Mouse (Mus musculus) cerebellum, adult 9-11 months (tissue): ENCODE measurements at regions not wholly inside any gene's neighbourhood (a gene's known extent, or its start where the extent isn't known, plus 50 kb on each side); places are given as distances from the start of the nearest gene placed in this dataset.

ENCODE experiments used
- DNase-seq: peaks from one replicate; pipeline ENCODE4 v3.0.0; 2022

DNA sequence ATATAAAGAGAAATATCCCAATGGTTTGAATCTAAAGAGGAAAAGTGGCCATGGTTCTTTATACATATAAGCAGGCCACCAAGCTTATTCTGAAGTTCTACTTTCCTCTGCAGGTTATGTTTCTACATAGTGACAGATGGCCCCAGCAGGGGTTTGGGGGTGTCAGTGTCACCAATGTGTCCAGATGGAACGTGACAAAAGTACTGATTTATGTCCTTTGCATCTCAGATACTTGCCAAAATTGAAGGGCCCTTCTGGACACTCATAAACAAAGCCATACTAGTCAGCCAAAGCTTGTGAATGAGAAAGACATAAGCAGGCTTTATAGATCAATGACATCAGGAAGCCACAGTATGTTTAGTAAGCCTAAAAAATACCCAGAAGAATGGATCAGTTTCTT lies 190.3 kb downstream of the Etaa1 start:
- peak; percentile 92 for DNase-seq

DNA sequence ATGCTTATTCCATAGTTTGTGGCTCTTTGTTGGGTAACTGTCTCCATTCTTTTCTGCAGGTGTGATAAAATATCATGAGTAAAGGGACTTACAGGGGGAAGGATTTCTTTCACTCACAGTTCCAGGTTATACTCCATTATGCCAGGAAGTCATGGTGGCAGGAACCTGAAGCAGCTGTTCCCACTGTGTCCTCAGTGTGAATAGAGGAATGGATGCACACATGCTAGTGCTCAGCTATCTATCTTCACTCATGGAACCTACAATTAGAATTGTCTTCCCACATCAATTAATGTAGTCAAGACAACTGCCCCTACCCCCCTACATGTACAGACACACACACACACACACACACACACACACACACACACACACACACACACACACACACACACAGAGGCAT lies 189.5 kb downstream of the Etaa1 start:
- no peak for DNase-seq

DNA sequence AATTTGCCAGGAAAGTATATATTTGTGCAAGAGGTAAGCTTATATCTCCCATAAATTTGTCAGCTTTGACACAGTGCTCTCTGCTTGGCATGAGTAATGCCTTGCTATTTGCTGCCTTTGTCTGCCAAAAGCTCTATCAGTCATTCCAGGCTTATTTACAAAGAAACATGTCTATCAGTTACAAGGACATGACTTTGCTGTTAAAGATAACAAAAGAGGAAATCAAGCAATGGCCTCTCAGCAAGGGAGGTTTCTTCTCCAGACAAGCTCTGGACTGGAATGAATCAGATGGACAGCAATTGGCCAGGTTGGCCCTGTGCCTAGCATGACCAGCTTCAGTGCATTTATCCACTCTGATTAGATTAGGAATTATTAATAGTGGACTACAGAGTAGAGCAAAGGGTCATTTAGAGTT lies 185.3 kb downstream of the Etaa1 start:
- DNase-seq = peak; percentile 72

DNA sequence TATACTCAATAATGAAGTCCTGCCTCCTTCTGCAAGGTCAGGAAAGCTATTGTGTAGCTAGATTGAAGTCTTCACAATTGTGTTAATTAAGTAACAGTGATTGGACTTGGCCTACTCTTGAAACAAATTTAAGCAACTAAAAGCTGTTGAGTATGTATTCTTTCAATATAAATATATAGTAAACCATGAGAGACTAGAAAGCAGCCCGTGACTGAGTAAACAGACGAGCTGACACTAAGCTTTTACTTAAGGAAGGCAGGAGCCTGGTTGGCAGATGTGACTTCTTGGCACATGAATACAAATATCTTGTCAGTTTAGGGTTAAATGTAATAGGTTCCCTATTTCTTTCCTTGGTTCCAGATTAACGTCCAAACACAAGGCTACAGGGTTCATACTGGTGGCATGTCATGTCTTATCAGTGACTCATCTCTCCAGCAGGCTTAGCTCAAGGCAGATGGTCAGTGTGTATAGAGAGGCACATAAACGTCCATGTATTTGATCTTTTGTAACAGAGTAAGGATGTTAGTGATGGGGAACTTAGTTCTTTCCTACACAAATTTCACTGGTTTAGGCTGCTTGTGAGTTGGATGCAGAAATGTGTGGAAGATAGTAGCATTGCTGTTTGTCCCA lies 184.7 kb downstream of the Etaa1 start:
- DNase-seq = no peak

DNA sequence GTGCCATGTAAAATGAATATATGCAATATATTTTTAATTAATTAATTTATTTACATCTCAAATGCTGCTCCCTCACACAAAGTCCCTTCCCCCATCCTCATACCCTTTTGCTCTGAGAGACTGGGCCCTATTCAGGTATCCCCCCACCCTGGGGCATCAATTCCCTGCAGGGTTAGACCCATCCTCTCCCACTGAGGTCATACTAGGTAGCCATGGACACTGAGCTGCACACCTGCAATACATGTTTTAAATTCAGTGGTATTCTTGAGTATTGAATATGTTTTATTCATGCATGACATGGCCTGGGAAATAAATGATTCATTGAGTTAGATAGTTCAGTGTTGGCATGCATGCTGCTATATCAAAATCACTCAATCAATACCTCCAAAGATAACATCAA lies 156.0 kb downstream of the Etaa1 start:
- no peak for DNase-seq

DNA sequence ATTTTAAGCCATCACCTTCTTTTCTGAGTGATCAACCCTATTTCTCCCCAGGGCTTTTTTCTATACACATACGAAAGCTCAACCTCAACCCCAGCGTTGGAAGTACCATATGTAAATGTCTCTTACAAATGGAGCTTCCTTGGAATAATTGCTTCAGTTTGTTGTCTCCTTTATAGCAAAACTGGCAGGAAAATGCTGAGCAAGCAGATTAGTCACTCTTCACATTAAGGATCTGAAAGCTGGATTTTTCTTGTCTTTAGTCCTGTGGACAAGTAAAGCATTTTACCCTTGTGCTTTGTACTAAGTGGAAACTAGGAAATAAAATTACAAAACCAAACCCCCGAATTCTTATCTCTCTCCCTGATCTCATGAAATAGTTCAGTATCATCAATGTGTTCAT lies 145.8 kb downstream of the Etaa1 start:
- no peak for DNase-seq

DNA sequence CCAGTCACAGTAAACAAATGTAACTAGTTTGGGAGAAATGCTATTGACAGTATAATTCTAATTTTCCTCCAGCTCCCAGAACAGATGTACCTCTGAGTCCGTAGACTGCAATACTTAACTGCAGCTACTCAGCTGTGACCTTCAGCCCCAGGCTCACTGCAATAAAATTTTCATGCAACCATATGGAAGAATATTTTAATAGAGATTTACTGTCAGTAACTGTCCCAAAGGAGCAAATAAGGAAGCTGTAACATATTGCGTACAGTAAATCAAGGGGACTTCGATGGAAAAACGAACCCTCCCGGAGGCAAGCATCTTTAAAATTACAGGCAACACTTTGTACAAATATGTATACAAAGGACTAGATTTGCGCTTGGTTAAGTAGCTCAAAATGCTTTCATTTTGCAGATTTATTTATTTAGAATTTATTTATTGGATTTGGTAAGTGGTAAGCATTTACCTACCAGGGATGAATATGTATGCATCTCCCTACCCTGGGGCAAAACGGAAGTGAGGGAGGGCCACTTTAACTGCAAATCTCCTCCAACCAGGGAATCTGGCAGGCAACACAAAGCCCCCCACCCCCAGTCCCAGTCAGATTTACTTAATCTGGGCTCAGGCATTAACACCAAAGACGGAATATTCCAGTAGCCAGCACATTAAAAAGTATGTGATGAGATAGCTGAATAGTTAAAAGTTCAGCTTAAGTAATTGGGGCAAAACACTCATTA lies 141.7 kb downstream of the Etaa1 start:
- no peak for DNase-seq

DNA sequence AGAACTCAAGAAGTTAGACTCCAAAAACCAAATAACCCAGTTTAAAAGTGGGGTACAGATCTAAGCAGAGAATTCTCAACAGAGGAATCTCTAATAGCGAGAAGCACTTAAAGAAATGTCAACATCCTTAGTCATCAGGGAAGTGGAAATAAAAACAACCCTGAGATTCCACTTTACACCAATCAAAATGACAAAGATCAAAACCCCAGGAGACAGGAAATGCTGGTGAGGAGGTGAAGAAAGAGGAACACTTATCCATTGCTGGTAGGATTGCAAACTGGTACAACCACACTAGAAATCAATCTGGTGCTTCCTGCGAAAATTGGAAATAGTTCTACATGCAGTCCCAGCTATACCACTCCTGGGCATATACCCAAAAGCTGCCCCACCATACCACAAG lies 111.0 kb downstream of the Etaa1 start:
- no peak for DNase-seq

DNA sequence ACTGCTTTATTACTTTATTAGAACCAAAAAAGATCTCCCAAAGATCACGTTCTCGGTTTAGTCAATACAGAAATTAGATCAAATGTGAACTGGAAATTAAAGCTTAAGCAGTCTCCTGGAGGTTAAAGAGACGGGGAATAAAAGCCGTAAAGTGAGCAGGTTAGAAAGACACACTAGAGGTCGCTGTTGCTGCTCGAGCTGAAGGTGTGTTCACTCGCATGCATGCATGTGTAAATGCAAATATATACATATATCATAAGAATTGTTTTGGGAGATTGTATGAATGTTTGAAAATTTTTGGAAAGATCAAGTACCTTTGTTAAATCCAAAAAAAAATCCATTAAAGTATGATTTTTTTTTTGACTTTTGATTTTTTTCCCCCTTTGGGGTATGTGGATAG lies 101.3 kb downstream of the Etaa1 start:
- DNase-seq = peak; percentile 11

DNA sequence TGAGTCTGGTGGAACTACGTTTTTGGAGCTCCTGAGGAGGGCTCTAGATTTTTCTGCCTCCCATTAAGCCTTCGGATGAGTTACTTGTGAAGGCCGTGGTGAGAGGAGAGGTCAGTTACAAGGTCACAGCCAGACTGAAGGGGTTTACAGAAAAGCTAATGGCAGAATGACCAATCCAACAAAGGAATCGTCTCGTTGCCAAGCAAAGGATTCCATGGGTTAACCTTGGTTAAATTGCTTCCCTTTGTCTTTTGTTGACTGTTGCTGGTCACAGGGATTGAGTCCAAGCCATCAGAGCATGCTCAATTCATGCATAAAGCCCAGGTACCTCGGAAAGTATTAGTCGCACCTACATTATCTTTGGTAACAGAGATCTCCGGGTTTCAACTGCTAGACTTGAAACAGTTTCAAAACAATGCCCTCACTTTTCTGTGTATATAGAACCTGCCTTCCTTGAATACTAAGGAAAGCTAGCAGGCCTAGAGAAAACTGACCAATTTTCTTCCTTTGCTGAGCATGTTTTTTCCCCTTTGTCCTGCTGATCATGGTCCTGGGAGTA lies 100.3 kb downstream of the Etaa1 start:
- no peak for DNase-seq

DNA sequence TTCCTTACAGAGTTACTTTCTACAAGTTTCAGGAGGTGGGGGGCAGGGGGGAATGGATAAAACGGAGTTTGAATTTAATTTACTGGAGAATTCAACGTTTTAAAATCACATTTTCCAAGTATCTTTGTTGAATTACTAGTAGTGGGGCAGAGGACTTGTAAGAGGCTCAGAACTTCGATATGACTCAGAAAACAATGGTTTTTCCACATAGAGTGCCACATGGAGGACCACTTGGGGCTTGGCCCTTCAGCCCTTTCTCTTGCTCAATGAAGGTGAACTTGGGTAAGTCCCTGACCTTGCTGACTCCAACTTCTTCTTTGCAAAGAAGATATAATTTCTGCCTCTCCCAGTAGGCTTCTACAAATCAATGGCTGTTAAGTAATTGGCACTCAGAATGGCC lies 99.8 kb downstream of the Etaa1 start:
- no peak for DNase-seq

DNA sequence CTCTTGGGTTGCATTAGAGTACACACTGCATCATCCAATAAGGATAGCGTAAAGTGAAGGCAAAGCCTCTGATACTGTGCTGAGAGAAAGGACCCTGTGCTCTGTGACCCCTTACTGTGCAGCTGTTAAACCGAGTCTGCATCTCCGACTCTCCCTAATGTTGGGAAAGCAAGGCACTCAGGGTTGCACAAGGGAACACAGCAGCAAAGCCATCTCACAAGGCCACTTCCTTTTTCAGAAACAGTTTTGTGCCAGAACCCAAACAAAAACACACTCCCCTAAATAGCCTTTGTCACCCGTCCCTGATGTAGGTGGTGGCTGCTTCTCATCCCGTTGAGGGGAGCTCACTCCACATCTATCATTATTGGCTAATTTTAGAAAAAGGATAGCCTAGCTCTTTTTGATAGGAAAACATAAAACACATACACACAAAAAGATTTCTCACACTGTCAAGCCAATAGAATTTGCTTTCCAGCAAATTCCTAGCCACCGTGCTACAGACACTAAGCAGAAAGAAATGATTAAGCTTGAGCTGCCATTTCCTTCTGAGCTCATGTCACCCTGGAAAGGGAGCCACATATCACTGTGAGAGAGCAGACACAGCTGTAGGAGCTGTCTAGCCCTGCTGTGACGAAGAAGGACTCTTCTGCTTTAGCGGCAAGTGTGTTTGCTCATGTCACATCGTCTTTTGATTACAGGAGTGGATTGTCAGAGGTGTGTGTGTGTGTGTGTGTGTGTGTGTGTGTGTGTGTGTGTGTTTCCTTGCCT lies 94.1 kb downstream of the Etaa1 start:
- DNase-seq = no peak

DNA sequence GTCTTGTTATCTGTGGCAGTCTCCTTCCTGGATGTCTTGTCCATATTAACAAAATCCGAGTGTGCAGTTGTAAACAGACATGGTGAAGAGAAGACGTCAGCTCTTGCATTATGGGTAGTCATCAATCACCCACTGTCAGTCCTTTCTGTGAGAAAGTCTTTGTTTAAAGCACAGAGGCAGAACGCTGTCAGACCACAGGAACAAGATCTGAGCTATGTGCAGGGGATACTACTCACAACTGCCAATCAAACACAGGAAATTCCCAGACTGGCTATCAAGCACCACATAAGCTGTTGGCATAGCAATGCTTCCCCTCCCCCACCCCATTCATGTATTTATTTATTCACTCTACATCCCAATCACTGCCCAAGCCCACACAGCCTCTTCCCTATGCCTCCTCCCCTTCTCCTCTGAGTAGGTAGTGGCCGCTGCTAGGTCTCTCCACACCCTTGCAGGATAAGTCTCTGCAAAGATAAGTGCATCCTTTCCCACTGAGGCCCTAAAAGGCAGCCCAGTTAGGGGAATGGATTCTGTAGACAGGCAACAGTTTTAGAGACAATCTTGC lies 88.8 kb downstream of the Etaa1 start:
- no peak for DNase-seq

DNA sequence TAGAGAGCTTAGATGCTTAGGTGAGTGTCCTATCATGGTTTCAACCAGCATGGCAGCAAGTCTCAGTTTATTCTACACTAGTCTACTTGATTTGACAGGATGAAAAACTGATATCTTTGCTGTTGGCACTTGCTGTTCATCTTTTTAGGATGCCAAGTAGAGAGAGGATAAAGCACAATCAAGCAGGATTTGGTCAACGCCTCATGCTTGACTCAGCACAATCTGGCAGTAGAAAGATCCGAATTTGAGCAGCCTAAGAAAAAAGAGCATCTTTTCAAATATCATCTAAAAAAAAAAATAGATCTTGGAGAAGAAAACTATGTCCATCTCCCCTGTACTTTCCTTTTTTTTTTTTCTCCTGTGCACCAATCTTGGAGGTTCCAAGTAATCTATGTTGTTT lies 83.0 kb downstream of the Etaa1 start:
- no peak for DNase-seq

DNA sequence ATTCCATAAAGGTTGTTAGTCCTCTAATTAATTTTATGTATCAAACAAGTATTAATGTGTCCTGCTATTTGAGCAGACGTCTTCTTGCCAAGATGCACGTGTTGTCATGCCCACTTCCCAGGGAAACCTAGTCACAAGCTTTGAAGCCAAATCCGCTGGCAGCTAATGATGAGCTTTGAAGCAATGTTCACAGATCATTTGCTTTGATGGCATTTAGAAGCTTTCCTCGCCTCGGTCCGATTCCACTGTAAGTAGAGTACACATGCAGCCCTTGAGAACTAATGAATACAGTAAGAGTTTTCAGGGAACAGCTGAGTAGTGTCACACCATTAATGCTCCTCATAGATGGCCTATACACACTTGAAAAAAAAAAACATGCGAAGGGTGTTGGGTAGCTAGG lies 81.8 kb downstream of the Etaa1 start:
- no peak for DNase-seq

DNA sequence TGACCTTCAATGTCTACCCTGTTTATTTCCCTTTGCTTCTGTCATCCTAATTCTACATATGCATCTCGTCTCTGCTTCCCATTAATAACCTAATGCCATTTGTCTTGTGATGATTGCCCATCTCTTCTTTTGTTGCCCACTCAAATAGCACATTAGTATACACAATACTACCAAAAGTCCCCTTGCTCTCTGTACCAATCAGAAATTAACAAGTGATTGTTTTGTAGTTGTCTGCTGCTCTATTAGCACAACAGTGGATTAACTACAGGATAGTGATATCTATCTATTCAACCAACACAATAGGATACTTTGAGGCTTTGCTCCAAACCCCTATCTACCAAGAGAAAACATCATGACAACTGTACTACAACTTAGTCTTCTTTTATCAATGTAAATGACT lies 70.4 kb downstream of the Etaa1 start:
- DNase-seq = no peak
